Mouse (Mus musculus) layer of hippocampus, adult 8-10 months (tissue): ENCODE measurements around the gene Slc25a28. TPM values are rescaled to one million over a fixed set of nuclear protein-coding genes. Genes with fewer than 3 reads are reported as not detected.

Source experiments
- DNase-seq, 2 experiments: peaks; one replicate each; pipeline ENCODE4 v3.0.0; 2022; ENCODE audit warnings: low spot score in 2 of 2
- total RNA-seq, 4 experiments: library from RNA; stranded (reverse); gene quantifications; 2 replicates each; pipeline ENCODE4 v1.2.4; 2022

Gene Slc25a28
- 10 to 100 TPM; 45.9 to 51.6 (median 48.9) TPM for total RNA-seq

DNA sequence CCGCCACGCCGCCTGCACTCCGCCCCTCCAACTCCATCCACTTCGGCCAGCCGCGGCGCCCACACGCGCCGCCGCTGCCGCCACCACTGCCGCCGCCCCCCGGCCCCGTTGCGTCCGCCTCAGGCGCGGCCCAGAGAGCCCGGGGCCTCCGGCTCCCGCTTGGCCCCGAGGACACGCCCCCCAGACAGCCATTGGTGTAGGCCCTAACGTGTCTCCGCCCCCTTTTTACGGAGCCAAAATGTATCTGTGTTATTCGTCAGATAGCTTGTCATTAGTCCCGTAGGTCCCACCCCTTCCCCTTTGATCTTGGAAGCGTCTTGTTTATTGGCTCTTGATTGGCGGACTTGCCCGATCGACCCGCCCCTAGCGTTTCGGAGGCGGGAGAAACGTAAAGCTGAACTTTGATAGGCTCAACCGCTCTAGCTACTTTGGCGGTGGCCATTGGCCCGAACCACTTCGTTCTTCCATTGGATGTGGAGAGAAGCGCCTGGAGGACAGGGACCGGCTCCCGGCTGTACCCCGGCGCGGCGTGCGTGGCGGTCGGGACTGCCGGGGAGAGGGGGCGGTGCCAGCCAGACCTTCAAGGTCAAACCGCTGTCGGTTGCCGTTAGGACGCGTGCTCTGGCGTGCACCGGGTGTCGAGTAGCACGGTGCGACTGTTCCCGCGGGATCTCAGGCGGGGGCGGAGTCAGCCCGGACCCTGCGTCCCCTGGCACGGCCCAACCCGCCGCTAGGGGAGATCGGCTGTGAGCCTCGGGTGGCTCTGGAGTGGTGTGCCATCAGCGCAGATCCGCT, at the start of gene Slc25a28:
Gene Slc25a28 (minus strand): TSS at position 152 of the 795 bp plus-strand sequence.
- DNase-seq = peak; percentile 99 to 100

- DNase-seq = no peak
Measured at GRCm38 (mm10) chr19:43724194-43724593, 49.5 kb upstream of the Slc25a28 start.

DNA sequence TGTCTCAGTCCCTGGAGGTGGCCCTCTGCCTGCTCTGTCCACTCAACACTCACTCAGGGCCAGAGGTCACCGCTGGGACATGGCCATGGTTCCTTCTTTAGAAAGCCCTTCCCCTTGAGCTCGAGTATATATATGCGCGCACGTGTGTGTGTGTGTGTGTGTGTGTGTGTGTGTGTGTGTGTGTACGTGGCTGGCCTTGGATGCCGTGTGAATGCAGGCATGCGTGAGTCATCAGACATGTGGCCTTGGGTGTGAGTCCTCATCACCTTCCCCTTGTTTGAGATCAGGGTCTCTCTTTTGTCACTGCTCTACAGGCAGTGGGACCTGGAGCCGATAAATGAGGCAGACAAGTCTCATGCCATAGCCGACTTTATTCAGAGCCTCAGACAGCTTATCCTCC, 48.8 kb upstream of the Slc25a28 start:
- DNase-seq = no peak

DNA sequence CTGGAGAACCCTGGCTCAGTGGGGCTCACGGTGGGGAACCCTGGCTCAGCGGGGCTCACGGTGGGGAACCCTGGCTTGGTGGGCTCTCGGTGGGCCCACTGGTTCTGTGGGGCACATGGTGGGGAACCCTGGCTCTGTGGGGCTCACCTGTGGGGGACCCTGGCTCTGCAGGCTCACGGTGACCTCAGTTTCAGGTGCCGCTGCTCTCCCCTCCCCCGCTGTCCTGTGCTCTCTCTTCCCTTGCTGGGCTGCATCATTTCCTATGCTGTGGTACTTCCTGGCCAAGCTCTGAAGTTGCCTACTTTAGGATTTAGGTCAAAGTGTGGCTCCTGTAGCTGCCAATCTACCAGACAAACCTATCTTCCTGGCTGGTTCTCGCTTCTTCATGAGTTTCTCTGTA, 48.2 kb upstream of the Slc25a28 start:
- no peak for DNase-seq

- DNase-seq = no peak
Measured at GRCm38 (mm10) chr19:43720061-43720460, 45.4 kb upstream of the Slc25a28 start.

GRCm38 (mm10) chr19:43711971-43712370, 37.3 kb upstream of the Slc25a28 start:
- DNase-seq = no peak

- DNase-seq = no peak
Measured at GRCm38 (mm10) chr19:43711159-43711916, 36.7 kb upstream of the Slc25a28 start.

DNA sequence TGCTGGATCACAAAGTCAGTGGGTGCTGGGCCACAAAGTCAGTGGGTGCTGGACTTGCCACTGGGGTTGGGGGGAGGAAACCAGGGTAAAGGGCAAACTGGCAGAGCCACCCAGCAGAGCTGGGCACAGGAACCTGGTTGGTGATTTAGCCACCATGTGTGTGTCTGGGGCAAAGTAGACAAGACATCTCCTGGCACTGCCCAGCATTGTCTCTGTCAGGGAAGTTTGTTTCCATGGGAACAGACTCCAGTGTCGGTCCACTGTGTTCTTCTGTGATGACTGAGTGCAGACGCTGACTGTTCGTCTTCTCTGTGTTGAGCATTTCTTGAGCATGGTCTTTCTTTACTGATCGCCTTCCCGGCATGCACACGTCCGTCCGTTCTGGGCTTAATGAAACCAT, 34.6 kb upstream of the Slc25a28 start:
- DNase-seq = no peak

DNA sequence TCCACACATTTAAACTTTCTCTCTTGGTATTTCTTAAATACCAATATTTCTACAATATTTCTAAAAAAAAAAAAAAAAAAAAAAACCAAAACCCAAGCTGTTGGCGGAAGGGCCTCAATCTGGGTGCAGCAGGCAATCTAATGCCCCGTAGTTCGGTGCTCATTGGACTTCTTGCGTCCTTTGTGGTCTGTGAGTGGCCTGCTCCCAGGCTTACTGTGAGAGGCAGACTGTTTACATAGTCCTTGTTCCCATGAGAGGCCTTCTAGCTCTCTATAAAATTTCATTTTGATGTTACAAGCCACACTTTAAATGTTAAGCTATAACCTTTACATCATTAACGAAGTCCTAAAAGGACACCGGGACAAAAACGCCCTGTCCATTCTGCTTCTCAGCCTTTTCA, 33.5 kb upstream of the Slc25a28 start:
- DNase-seq = no peak

GRCm38 (mm10) chr19:43704787-43705497, 30.3 kb upstream of the Slc25a28 start:
- DNase-seq = no peak

GRCm38 (mm10) chr19:43704211-43704610, 29.5 kb upstream of the Slc25a28 start:
- DNase-seq = no peak

- DNase-seq = no peak
Measured at GRCm38 (mm10) chr19:43699763-43700155, 25.1 kb upstream of the Slc25a28 start.

DNA sequence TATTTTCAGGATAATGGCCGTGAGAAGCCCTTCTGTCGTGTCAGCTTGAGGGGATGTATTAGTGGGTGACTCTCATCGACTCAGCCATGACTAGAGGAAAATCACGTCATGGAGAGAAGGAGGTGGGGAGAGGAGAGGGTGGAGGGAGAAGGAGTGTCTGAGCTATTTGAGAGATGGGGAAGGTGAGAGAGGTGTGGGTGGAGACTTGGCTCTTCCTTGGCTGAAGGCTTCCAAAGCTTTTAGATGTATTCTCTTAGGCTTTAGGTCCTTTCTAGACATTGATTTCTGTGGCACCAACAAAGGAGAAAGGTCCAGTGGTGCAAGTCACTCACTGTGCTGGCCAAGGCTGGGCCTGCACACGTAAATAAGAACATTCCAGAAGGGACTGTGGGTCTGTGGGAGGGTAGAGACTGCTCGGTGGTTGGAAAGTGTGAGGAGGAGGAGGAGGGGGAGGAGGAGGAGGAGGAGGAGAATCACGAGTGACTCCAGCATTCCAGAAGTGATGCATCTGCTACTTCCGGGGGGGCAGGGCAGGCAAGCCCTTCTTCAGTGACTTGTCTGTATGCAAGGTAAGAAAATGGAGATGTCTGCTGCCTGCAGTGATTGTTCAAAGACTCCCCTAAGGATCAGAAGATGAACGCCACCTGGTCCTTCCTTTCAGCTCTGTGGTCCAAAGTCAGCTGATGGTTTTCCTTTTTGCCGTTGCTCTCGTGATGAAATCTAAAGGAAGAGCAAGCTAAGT, 24.5 kb upstream of the Slc25a28 start:
- no peak for DNase-seq

- DNase-seq = no peak
Measured at GRCm38 (mm10) chr19:43697666-43698370, 23.1 kb upstream of the Slc25a28 start.

DNA sequence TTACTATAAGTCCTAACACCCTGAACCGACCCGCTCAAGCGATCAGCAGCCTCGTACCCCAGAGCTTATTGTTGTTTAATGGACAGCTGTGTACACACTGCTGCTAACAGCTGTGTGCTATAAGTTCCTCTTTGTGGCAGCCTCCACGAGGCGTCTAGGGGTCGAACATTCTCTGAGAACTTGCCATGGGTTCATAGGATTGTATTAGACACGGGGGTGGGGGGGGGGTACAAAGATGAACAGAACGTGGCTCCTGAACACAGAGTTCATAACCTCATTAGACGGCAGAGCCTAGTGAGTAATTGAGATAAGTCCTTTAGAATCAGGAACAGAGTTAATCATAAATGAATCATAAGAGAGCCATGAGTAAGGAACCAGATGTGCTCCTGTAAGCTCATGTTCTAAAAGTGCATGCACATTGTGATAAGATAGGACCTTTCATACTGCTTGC, 20.9 kb upstream of the Slc25a28 start:
- no peak for DNase-seq

- DNase-seq = no peak
Measured at GRCm38 (mm10) chr19:43692815-43693214, 18.1 kb upstream of the Slc25a28 start.

GRCm38 (mm10) chr19:43689419-43690246, 15.0 kb upstream of the Slc25a28 start, which contains the start of gene Entpd7:
Entpd7 (plus strand) TSS chr19:43689672.
- peak; percentile 96 to 97 for DNase-seq

- DNase-seq = no peak
Measured at GRCm38 (mm10) chr19:43681541-43681940, 6.9 kb upstream of the Slc25a28 start.

DNA sequence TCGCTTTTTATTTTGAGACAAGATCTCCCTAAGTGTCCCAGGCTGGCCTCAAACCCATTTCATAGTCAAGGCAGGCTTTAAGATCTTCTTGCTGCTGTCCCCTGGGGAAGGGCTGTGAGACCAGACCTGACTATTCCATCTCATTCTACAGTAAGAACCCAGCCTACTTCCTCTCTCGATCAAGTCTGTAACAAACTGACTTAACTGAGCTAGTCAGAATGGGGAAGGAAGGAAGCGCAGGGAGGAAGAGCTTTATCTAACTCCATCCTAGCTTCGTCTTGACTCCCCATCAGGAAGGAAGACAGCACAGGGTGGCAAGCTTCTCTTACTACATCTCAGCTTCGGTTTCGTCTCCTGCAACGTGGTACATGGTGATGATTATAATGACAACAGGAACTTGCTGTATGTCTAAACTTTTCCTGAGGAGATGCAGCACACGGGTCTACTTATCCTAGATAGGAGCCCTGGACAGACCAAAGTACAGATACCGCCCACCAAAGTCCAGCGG, 4.8 kb upstream of the Slc25a28 start:
- no peak for DNase-seq
